In genomic region chr11:59393591-59393990, GRCm38 (mm10) we compare ENCODE assay signal across 9 mouse cellular contexts. TPM values are rescaled to one million over a fixed set of nuclear protein-coding genes. Genes with fewer than 3 reads are reported as not detected.
DNase-seq lines count a peak whose midpoint lies in the region; ATAC-seq and TF ChIP-seq lines count a peak whose summit lies in the region.
"Had no signal": no experiment of that assay in that cellular context is flagged by ENCODE, and none has a peak within 500 bp of the region (broad histone marks: within the 10 kb centered on the region; RNA-seq: fewer than 3 reads in every experiment).

No protein-coding gene starts in this region.

- no peak overlapping the region for H3K9ac ChIP-seq in limb, embryonic 14.5 days (ENCODE audit: low read depth, low read length, severe bottlenecking)
- no peak overlapping the region for H3K9ac ChIP-seq in stomach, embryonic 14.5 days (replicated peaks; ENCODE audit: low read depth, low read length)

- H3K4me3 ChIP-seq in limb, embryonic 14.5 days (replicated peaks; ENCODE audit: low read length): no peak overlapping the region
- H3K4me3 ChIP-seq in stomach, embryonic 14.5 days (ENCODE audit: low read depth, low read length): no peak overlapping the region

- H3K27me3 ChIP-seq in limb, embryonic 14.5 days (ENCODE audit: control insufficient read depth, insufficient read depth, low read length): no peaks in the 10 kb centered on the region
- no peaks in the 10 kb centered on the region for H3K27me3 ChIP-seq in stomach, embryonic 14.5 days (ENCODE audit: control insufficient read depth, insufficient read depth, low read length)

- intact Hi-C loops in gastrocnemius, postnatal 14 days (cut with DNase I; ENCODE audit: low total_unique reads): no loop called here

- H3K27ac ChIP-seq in limb, embryonic 14.5 days (replicated peaks; ENCODE audit: low read depth, low read length): peak overlapping the region; percentile 85
- H3K27ac ChIP-seq in stomach, embryonic 14.5 days (ENCODE audit: low read length): peak overlapping the region; percentile 69; the same call in 1 of the 2 replicates

- DNase-seq in cerebellum, postnatal 4 days (ENCODE audit: low spot score in 2 of 2): peak; percentile 40 to 73
- no peak for DNase-seq in cerebellum, postnatal 36 days
- DNase-seq in right cerebral cortex, adult 2 months (ENCODE audit: low spot score in 2 of 2): peak; percentile 48 to 49
- DNase-seq in right cerebral cortex, postnatal 25 days: no peak
- DNase-seq in gastrocnemius, postnatal 14 days: peak; percentile 33
- DNase-seq in limb, embryonic 14.5 days (ENCODE audit: low spot score): peak; percentile 95

- no peak for TF ChIP-seq POLR2A in limb, embryonic 14.5 days (IDR thresholded peaks at IDR 0.05; ENCODE audit: borderline replicate concordance, extremely low read depth, insufficient read depth, insufficient read length)

- ATAC-seq in limb, embryonic 14.5 days (ENCODE audit: low FRiP score, low read depth): peak; percentile 91
- ATAC-seq in stomach, embryonic 14.5 days (ENCODE audit: insufficient number of reproducible peaks, insufficient read depth, low FRiP score, low read depth): peak; percentile 57; the same call in 1 of the 2 replicates
- no peak for ATAC-seq in erythroblast, adult 5-6 weeks (replicated peaks; ENCODE audit: low FRiP score, poor library complexity, severe bottlenecking)

- H3K9me3 ChIP-seq in limb, embryonic 14.5 days (ENCODE audit: control insufficient read depth, low read length): no peaks in the 10 kb centered on the region
- no peaks in the 10 kb centered on the region for H3K9me3 ChIP-seq in stomach, embryonic 14.5 days (ENCODE audit: control insufficient read depth, low read depth, low read length)

- H3K4me1 ChIP-seq in limb, embryonic 14.5 days (ENCODE audit: control insufficient read depth, insufficient read depth, low read length): peaks cover 23% of the 10 kb centered on the region
- H3K4me1 ChIP-seq in stomach, embryonic 14.5 days (ENCODE audit: control insufficient read depth, insufficient read depth, low read length): peaks cover 13% of the 10 kb centered on the region

- H3K36me3 ChIP-seq in limb, embryonic 14.5 days (ENCODE audit: control insufficient read depth, insufficient read depth, low read length): no peaks in the 10 kb centered on the region
- H3K36me3 ChIP-seq in stomach, embryonic 14.5 days (ENCODE audit: control insufficient read depth, insufficient read depth, low read length): no peaks in the 10 kb centered on the region

- 0 out of 2 replicates have a peak overlapping the region, but pooled peaks have one; percentile 13 for H3K4me2 ChIP-seq in limb, embryonic 14.5 days (replicated peaks; ENCODE audit: low read depth, low read length, severe bottlenecking)
- no peak overlapping the region for H3K4me2 ChIP-seq in stomach, embryonic 14.5 days (replicated peaks; ENCODE audit: low read depth, low read length)

- WGBS in limb, embryonic 14.5 days: 18% methylated on average over 9 of the region's 9 CpGs
- WGBS in stomach, embryonic 14.5 days: 35% methylated on average over 9 of the region's 9 CpGs

RNA-seq across cellular contexts. Expression of gene Prss38, which starts 18.1 kb away (rescaled TPM):
- total RNA-seq in gastrocnemius, postnatal 14 days (2021): under 1 TPM in 1 of 2 experiments, not detected in 1; 0.23 TPM
- 0.13 and 0.33 TPM in 2 replicates for polyA plus RNA-seq in limb, embryonic 14.5 days (2012; rRNA removed)
- not detected in 2 replicates for polyA plus RNA-seq in limb, embryonic 14.5 days (2014; fragmentation: Nextera tagmentation; extraction: Ambion mirVana)
- not detected in 2 replicates for polyA plus RNA-seq in stomach, embryonic 14.5 days (2014; fragmentation: Nextera tagmentation; extraction: Ambion mirVana)
- not detected in 2 replicates for total RNA-seq in erythroblast, adult 5-6 weeks (2015; ENCODE audit: low replicate concordance)
- not detected in 2 replicates for total RNA-seq in erythroblast, adult 5-6 weeks (2017; ENCODE audit: low replicate concordance)
- total RNA-seq: common myeloid progenitor, adult 5-6 weeks had no signal

RNA-seq across cellular contexts. Expression of gene Jmjd4, which starts 56.3 kb away (rescaled TPM):
- 1 to 10 TPM; 6.4 to 7.3 TPM for total RNA-seq in gastrocnemius, postnatal 14 days (2021)
- polyA plus RNA-seq in limb, embryonic 14.5 days (2012; rRNA removed): 11.5 and 12.7 TPM in 2 replicates
- 11.7 and 12.6 TPM in 2 replicates for polyA plus RNA-seq in limb, embryonic 14.5 days (2014; fragmentation: Nextera tagmentation; extraction: Ambion mirVana)
- polyA plus RNA-seq in stomach, embryonic 14.5 days (2014; fragmentation: Nextera tagmentation; extraction: Ambion mirVana): 11.2 and 12.6 TPM in 2 replicates
- 0.38 and 2.1 TPM in 2 replicates for total RNA-seq in erythroblast, adult 5-6 weeks (2015; ENCODE audit: low replicate concordance)
- total RNA-seq in erythroblast, adult 5-6 weeks (2017; ENCODE audit: low replicate concordance): 0.70 and 1.7 TPM in 2 replicates

RNA-seq across cellular contexts. Expression of gene Snap47, which starts 57.4 kb away (rescaled TPM):
- total RNA-seq in gastrocnemius, postnatal 14 days (2021): 10 to 100 TPM; 24.3 to 27.0 TPM
- 88.9 and 94.2 TPM in 2 replicates for polyA plus RNA-seq in limb, embryonic 14.5 days (2012; rRNA removed)
- 127 and 139 TPM in 2 replicates for polyA plus RNA-seq in limb, embryonic 14.5 days (2014; fragmentation: Nextera tagmentation; extraction: Ambion mirVana)
- 113 and 116 TPM in 2 replicates for polyA plus RNA-seq in stomach, embryonic 14.5 days (2014; fragmentation: Nextera tagmentation; extraction: Ambion mirVana)
- total RNA-seq in erythroblast, adult 5-6 weeks (2015; ENCODE audit: low replicate concordance): 0.38 TPM in 1 of 2 replicates, not detected in the other
- total RNA-seq in erythroblast, adult 5-6 weeks (2017; ENCODE audit: low replicate concordance): 0.42 and 2.6 TPM in 2 replicates

Comparison
In these comparisons a context has a peak if more than half of its experiments do, and no peak if none do; other contexts are left out.
1. DNase-seq: peak in cerebellum, postnatal 4 days (2 of 2), right cerebral cortex, adult 2 months (2 of 2), gastrocnemius, postnatal 14 days (single experiment) and limb, embryonic 14.5 days (single experiment); none in cerebellum, postnatal 36 days (0 of 2) and right cerebral cortex, postnatal 25 days (single experiment).
2. RNA of gene Snap47, which starts 57.4 kb away (total RNA-seq): 24.3 to 27.0 TPM in gastrocnemius, postnatal 14 days; 0.38 to 2.6 TPM in erythroblast, adult 5-6 weeks; every median in the first group is over 4 times any median in the second.